Mouse (Mus musculus): ENCODE measurements at regions not wholly inside any gene's neighbourhood (a gene's known extent, or its start where the extent isn't known, plus 50 kb on each side); places are given as distances from the start of the nearest gene placed in this dataset.
A peak's percentile ranks its signal among the peaks of the same experiment; 100 is the strongest.
"Not testable (repeated sequence)": the region's sequence is repeated elsewhere in the genome, so short reads cannot be mapped to it uniquely, and the experiment has no call there.

GRCm38 (mm10) chr15:27077926-27078325, 182.5 kb upstream of the Fbxl7 start:
- no peak overlapping the region for H3K4me2 ChIP-seq
- ATAC-seq (ENCODE audit: insufficient read depth) = no peak
- no peak overlapping the region for H3K9ac ChIP-seq
- WGBS = 68% methylated on average over 4 of the region's 4 CpGs
- TF ChIP-seq CTCF (IDR thresholded peaks at IDR 0.05; ENCODE audit: low read depth) = no peak
- no peaks in the 10 kb centered on the region for H3K36me3 ChIP-seq (ENCODE audit: insufficient read depth)
- H3K27me3 ChIP-seq (ENCODE audit: insufficient read depth, low read length) = no peaks in the 10 kb centered on the region
- no peak for DNase-seq
- no peak overlapping the region for H3K4me3 ChIP-seq (ENCODE audit: low read depth, low read length)
- no peaks in the 10 kb centered on the region for H3K4me1 ChIP-seq (ENCODE audit: insufficient read depth)
- H3K27ac ChIP-seq (ENCODE audit: low read depth) = no peak overlapping the region
- H3K9me3 ChIP-seq (ENCODE audit: low read depth, low read length) = no peaks in the 10 kb centered on the region

- 80% methylated on average over 5 of the region's 5 CpGs for WGBS
- TF ChIP-seq CTCF (IDR thresholded peaks at IDR 0.05; ENCODE audit: low read depth) = no peak
- H3K36me3 ChIP-seq (ENCODE audit: insufficient read depth) = no peaks in the 10 kb centered on the region
- H3K4me3 ChIP-seq (ENCODE audit: low read depth, low read length) = no peak overlapping the region
- DNase-seq = no peak
- no peaks in the 10 kb centered on the region for H3K9me3 ChIP-seq (ENCODE audit: low read depth, low read length)
- H3K27ac ChIP-seq (ENCODE audit: low read depth) = no peak overlapping the region
- H3K27me3 ChIP-seq (ENCODE audit: insufficient read depth, low read length) = no peaks in the 10 kb centered on the region
- no peaks in the 10 kb centered on the region for H3K4me1 ChIP-seq (ENCODE audit: insufficient read depth)
- no peak overlapping the region for H3K9ac ChIP-seq
- H3K4me2 ChIP-seq = no peak overlapping the region
- no peak for ATAC-seq (ENCODE audit: insufficient read depth)
These were observed 187.4 kb upstream of the Fbxl7 start for GRCm38 (mm10) chr15:27082826-27083225.

- H3K4me3 ChIP-seq (ENCODE audit: low read depth, low read length) = no peak overlapping the region
- no peak overlapping the region for H3K4me2 ChIP-seq
- no peak for TF ChIP-seq CTCF (IDR thresholded peaks at IDR 0.05; ENCODE audit: low read depth)
- H3K27me3 ChIP-seq (ENCODE audit: insufficient read depth, low read length) = no peaks in the 10 kb centered on the region
- no peaks in the 10 kb centered on the region for H3K9me3 ChIP-seq (ENCODE audit: low read depth, low read length)
- no peak for ATAC-seq (ENCODE audit: insufficient read depth)
- no peak overlapping the region for H3K27ac ChIP-seq (ENCODE audit: low read depth)
- 77% methylated on average over 6 of the region's 6 CpGs for WGBS
- no peak overlapping the region for H3K9ac ChIP-seq
- DNase-seq = no peak
- no peaks in the 10 kb centered on the region for H3K36me3 ChIP-seq (ENCODE audit: insufficient read depth)
- no peaks in the 10 kb centered on the region for H3K4me1 ChIP-seq (ENCODE audit: insufficient read depth)
These were observed 188.2 kb upstream of the Fbxl7 start for GRCm38 (mm10) chr15:27083596-27083995.

GRCm38 (mm10) chr15:27089155-27089554, 193.8 kb upstream of the Fbxl7 start:
- H3K4me3 ChIP-seq (ENCODE audit: low read depth, low read length) = no peak overlapping the region
- no peaks in the 10 kb centered on the region for H3K9me3 ChIP-seq (ENCODE audit: low read depth, low read length)
- DNase-seq (no peak), ATAC-seq (ENCODE audit: insufficient read depth) (no peak)
- WGBS = 75% methylated on average over 6 of the region's 6 CpGs
- no peak for TF ChIP-seq CTCF (IDR thresholded peaks at IDR 0.05; ENCODE audit: low read depth)
- 0 out of 2 replicates have a peak, but pooled peaks cover 5% of the 10 kb centered on the region for H3K4me1 ChIP-seq (ENCODE audit: insufficient read depth)
- no peak overlapping the region for H3K9ac ChIP-seq
- no peaks in the 10 kb centered on the region for H3K27me3 ChIP-seq (ENCODE audit: insufficient read depth, low read length)
- no peak overlapping the region for H3K27ac ChIP-seq (ENCODE audit: low read depth)
- H3K4me2 ChIP-seq = no peak overlapping the region
- no peaks in the 10 kb centered on the region for H3K36me3 ChIP-seq (ENCODE audit: insufficient read depth)

GRCm38 (mm10) chr15:27094102-27094501, 198.7 kb upstream of the Fbxl7 start:
- Histone ChIP-seq H3K27me3 (ENCODE audit: insufficient read depth, low read length) (no peaks in the 10 kb centered on the region), H3K9me3 (ENCODE audit: low read depth, low read length) (no peaks in the 10 kb centered on the region), H3K27ac (ENCODE audit: low read depth) (no peak overlapping the region), H3K36me3 (ENCODE audit: insufficient read depth) (no peaks in the 10 kb centered on the region), H3K4me3 (ENCODE audit: low read depth, low read length) (no peak overlapping the region), H3K4me2 (no peak overlapping the region), H3K9ac (no peak overlapping the region), H3K4me1 (ENCODE audit: insufficient read depth) (peaks cover 5% of the 10 kb centered on the region; the same call in 1 of the 2 replicates)
- 34% methylated on average over 3 of the region's 3 CpGs for WGBS
- TF ChIP-seq CTCF (IDR thresholded peaks at IDR 0.05; ENCODE audit: low read depth) = no peak
- DNase-seq (peak; percentile 73), ATAC-seq (ENCODE audit: insufficient read depth) (peak; percentile 83)

- DNase-seq = no peak
- H3K9ac ChIP-seq = no peak overlapping the region
- no peak overlapping the region for H3K4me3 ChIP-seq (ENCODE audit: low read depth, low read length)
- H3K27ac ChIP-seq (ENCODE audit: low read depth) = no peak overlapping the region
- H3K9me3 ChIP-seq (ENCODE audit: low read depth, low read length) = no peaks in the 10 kb centered on the region
- H3K36me3 ChIP-seq (ENCODE audit: insufficient read depth) = no peaks in the 10 kb centered on the region
- no peak for ATAC-seq (ENCODE audit: insufficient read depth)
- no peak overlapping the region for H3K4me2 ChIP-seq
- 88% methylated on average over 9 of the region's 9 CpGs for WGBS
- peaks cover 5% of the 10 kb centered on the region; the same call in 1 of the 2 replicates for H3K4me1 ChIP-seq (ENCODE audit: insufficient read depth)
- no peak for TF ChIP-seq CTCF (IDR thresholded peaks at IDR 0.05; ENCODE audit: low read depth)
- H3K27me3 ChIP-seq (ENCODE audit: insufficient read depth, low read length) = no peaks in the 10 kb centered on the region
These were observed 199.9 kb upstream of the Fbxl7 start for GRCm38 (mm10) chr15:27095231-27095630.

- not testable (repeated sequence) for H3K27me3 ChIP-seq (ENCODE audit: insufficient read depth, low read length); H3K9me3 ChIP-seq (ENCODE audit: low read depth, low read length); H3K4me2 ChIP-seq; H3K9ac ChIP-seq; H3K36me3 ChIP-seq (ENCODE audit: insufficient read depth); H3K27ac ChIP-seq (ENCODE audit: low read depth); H3K4me3 ChIP-seq (ENCODE audit: low read depth, low read length); H3K4me1 ChIP-seq (ENCODE audit: insufficient read depth)
- peak; percentile 69 for DNase-seq
- WGBS = 65% methylated on average over 2 of the region's 2 CpGs
- peak; percentile 94 for ATAC-seq (ENCODE audit: insufficient read depth)
These were observed 206.2 kb upstream of the Fbxl7 start for GRCm38 (mm10) chr15:27101610-27102009.

- Histone ChIP-seq H3K27ac (ENCODE audit: low read depth) (no peak overlapping the region), H3K4me3 (ENCODE audit: low read depth, low read length) (no peak overlapping the region), H3K4me1 (ENCODE audit: insufficient read depth) (no peaks in the 10 kb centered on the region), H3K4me2 (no peak overlapping the region), H3K27me3 (ENCODE audit: insufficient read depth, low read length) (no peaks in the 10 kb centered on the region), H3K9ac (no peak overlapping the region), H3K36me3 (ENCODE audit: insufficient read depth) (no peaks in the 10 kb centered on the region), H3K9me3 (ENCODE audit: low read depth, low read length) (no peaks in the 10 kb centered on the region; the same call in 1 of the 2 replicates)
- 76% methylated on average over 3 of the region's 3 CpGs for WGBS
- no peak for DNase-seq
- ATAC-seq (ENCODE audit: insufficient read depth) = no peak
- TF ChIP-seq CTCF (IDR thresholded peaks at IDR 0.05; ENCODE audit: low read depth) = no peak
These were observed 213.8 kb upstream of the Fbxl7 start for GRCm38 (mm10) chr15:27109130-27109529.

Data from lung, embryonic 14.5 days (tissue).